Mouse (Mus musculus): ENCODE results near the gene Sirt5. TPM values are rescaled to one million over a fixed set of nuclear protein-coding genes. Genes with fewer than 3 reads are reported as not detected.

Sirt5 gene
- 23.1 and 32.1 TPM in 2 replicates for polyA plus RNA-seq (2012; ENCODE audit: insufficient read depth, insufficient read length, missing spikeins)

- peak within 1 kb of the TSS; percentile 67 for H3K27ac ChIP-seq (replicated peaks; ENCODE audit: low read depth, low read length)
- H3K4me1 ChIP-seq (ENCODE audit: control insufficient read depth, insufficient read depth, insufficient read length, low read length): no peaks in the 10 kb centered on the region
- H3K4me3 ChIP-seq (ENCODE audit: insufficient read depth, low read depth, low read length): peak within 1 kb of the TSS; percentile 93
Observed at GRCm38 (mm10) chr13:43364985-43365824, at the start of gene Sirt5. TSS of gene Sirt5 (plus strand) at chr13:43365496.

- Histone ChIP-seq H3K27ac (replicated peaks; ENCODE audit: low read depth, low read length) (peak overlapping the region; percentile 85), H3K4me3 (ENCODE audit: insufficient read depth, low read depth, low read length) (no peak overlapping the region), H3K4me1 (ENCODE audit: control insufficient read depth, insufficient read depth, insufficient read length, low read length) (peaks cover 5% of the 10 kb centered on the region)
Observed at GRCm38 (mm10) chr13:43317411-43317810, 47.9 kb upstream of the Sirt5 start.

DNA sequence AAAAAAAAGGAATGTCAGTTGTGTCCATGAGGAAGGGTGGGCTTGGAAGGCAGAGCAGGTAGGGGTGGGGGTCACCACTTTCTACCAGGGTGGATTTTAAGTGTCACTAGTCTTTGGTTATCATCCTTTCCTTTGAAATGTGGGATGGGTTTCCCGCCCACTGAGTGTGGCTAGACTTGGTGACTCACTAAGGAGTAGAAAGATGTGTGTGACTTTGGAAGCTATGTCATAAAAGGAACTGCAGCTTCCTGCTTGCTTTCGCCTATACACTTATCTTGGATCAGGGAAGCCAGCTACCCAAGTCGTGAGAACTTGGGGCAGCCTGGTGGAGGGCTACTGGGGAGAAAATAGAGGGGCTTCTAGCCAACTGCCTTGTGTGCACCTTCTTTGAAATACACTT is 45.9 kb upstream of the Sirt5 start:
- H3K27ac ChIP-seq (replicated peaks; ENCODE audit: low read depth, low read length): no peak overlapping the region
- H3K4me1 ChIP-seq (ENCODE audit: control insufficient read depth, insufficient read depth, insufficient read length, low read length): peaks cover 5% of the 10 kb centered on the region
- H3K4me3 ChIP-seq (ENCODE audit: insufficient read depth, low read depth, low read length): no peak overlapping the region

- Histone ChIP-seq H3K4me3 (ENCODE audit: insufficient read depth, low read depth, low read length) (no peak overlapping the region), H3K27ac (replicated peaks; ENCODE audit: low read depth, low read length) (no peak overlapping the region), H3K4me1 (ENCODE audit: control insufficient read depth, insufficient read depth, insufficient read length, low read length) (peaks cover 5% of the 10 kb centered on the region)
Observed at GRCm38 (mm10) chr13:43321492-43321891, 43.8 kb upstream of the Sirt5 start.

DNA sequence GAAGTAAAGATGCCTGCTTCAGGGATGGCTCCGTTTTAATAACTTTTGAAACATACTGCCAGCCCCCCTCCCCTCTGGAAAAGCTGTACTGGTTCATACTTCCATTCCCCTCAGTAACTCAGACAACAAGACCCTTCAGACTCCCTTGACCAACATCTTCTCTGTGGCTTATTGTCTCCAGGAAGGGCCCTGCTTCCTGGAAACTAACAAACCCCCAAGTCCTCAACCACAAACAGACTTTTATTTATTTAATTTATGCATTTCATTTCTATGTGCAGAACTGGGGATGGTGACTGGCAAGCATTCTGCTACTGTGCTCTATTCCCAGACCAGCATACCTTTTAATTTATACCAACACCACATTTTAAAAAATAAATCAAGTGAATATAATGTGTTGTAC is 39.9 kb upstream of the Sirt5 start:
- Histone ChIP-seq H3K4me1 (ENCODE audit: control insufficient read depth, insufficient read depth, insufficient read length, low read length) (no peaks in the 10 kb centered on the region), H3K4me3 (ENCODE audit: insufficient read depth, low read depth, low read length) (no peak overlapping the region), H3K27ac (replicated peaks; ENCODE audit: low read depth, low read length) (no peak overlapping the region)

- Histone ChIP-seq H3K27ac (replicated peaks; ENCODE audit: low read depth, low read length) (no peak overlapping the region), H3K4me3 (ENCODE audit: insufficient read depth, low read depth, low read length) (no peak overlapping the region), H3K4me1 (ENCODE audit: control insufficient read depth, insufficient read depth, insufficient read length, low read length) (no peaks in the 10 kb centered on the region)
Observed at GRCm38 (mm10) chr13:43331721-43332444, 33.4 kb upstream of the Sirt5 start.

DNA sequence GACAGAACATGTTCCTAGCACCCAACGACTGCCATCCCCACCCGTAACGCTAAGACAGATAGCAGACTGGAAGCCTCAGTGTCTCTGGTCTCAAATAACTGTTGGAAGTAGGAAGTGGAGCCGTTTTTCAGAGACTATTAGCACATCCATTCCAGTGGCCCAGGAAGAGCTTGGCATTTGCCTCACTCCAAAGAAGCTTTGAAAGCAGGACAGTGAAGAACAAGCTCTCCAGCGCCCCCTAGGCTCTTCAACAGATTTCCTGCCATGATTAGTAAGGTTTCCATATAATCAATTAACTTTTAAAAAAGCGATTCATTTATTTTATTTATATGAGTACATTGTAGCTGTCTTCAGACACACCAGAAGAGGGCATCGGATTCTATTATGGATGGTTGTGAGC is 32.7 kb upstream of the Sirt5 start:
- Histone ChIP-seq H3K4me1 (ENCODE audit: control insufficient read depth, insufficient read depth, insufficient read length, low read length) (no peaks in the 10 kb centered on the region), H3K4me3 (ENCODE audit: insufficient read depth, low read depth, low read length) (no peak overlapping the region), H3K27ac (replicated peaks; ENCODE audit: low read depth, low read length) (no peak overlapping the region)

GRCm38 (mm10) chr13:43336425-43337221 is 28.7 kb upstream of the Sirt5 start:
- no peak overlapping the region for H3K27ac ChIP-seq (replicated peaks; ENCODE audit: low read depth, low read length)
- H3K4me1 ChIP-seq (ENCODE audit: control insufficient read depth, insufficient read depth, insufficient read length, low read length): peaks cover 11% of the 10 kb centered on the region; the same call in 1 of the 2 replicates
- no peak overlapping the region for H3K4me3 ChIP-seq (ENCODE audit: insufficient read depth, low read depth, low read length)

DNA sequence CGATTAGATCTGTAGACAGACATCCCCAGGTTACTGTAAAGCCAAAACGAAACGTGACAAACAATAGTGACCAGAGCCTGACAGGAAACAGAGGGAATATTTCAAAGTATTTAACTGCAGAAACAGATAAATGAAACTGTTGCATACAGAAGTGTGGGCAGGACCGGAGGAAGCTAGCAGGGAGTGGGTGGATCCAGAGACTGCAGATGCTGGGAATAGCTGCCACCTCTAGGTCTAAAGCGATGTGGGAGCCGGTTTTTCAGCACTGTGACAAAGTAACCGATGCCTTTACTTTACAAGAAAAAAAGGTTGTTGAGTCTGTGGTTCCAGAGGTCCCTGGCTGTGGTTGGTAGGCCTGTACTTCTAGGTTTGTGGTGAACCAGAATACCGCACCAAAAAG is 27.3 kb upstream of the Sirt5 start:
- peaks cover 11% of the 10 kb centered on the region; the same call in 1 of the 2 replicates for H3K4me1 ChIP-seq (ENCODE audit: control insufficient read depth, insufficient read depth, insufficient read length, low read length)
- H3K4me3 ChIP-seq (ENCODE audit: insufficient read depth, low read depth, low read length): no peak overlapping the region
- no peak overlapping the region for H3K27ac ChIP-seq (replicated peaks; ENCODE audit: low read depth, low read length)

DNA sequence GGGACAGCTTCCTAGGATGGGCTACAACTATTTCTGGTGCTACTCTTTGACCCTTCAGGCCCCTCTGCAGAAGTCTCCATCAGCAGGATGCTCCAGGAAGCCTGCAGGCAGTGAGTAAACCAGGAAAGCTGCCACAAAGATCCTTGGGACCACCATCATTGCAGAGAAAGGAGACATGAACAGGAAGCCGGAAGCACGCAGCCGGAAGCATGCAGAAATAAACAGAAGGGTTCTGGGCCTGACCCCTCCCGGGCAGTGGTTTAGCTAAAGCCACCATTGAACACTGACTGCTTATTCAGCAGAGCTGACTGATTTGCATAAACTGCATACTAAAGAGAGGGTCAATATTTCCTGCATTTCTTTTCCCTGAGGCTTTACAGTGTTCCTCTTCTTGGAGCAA is 26.7 kb upstream of the Sirt5 start:
- Histone ChIP-seq H3K4me3 (ENCODE audit: insufficient read depth, low read depth, low read length) (no peak overlapping the region), H3K27ac (replicated peaks; ENCODE audit: low read depth, low read length) (no peak overlapping the region)

GRCm38 (mm10) chr13:43346825-43347224 is 18.5 kb upstream of the Sirt5 start:
- Histone ChIP-seq H3K4me1 (ENCODE audit: control insufficient read depth, insufficient read depth, insufficient read length, low read length) (peaks cover 7% of the 10 kb centered on the region), H3K27ac (replicated peaks; ENCODE audit: low read depth, low read length) (no peak overlapping the region; the same call in 1 of the 2 replicates), H3K4me3 (ENCODE audit: insufficient read depth, low read depth, low read length) (no peak overlapping the region)

More for the DNA sequence above, 26.7 kb upstream of the Sirt5 start:
- peaks cover 11% of the 10 kb centered on the region; the same call in 1 of the 2 replicates for H3K4me1 ChIP-seq (ENCODE audit: control insufficient read depth, insufficient read depth, insufficient read length, low read length)

DNA sequence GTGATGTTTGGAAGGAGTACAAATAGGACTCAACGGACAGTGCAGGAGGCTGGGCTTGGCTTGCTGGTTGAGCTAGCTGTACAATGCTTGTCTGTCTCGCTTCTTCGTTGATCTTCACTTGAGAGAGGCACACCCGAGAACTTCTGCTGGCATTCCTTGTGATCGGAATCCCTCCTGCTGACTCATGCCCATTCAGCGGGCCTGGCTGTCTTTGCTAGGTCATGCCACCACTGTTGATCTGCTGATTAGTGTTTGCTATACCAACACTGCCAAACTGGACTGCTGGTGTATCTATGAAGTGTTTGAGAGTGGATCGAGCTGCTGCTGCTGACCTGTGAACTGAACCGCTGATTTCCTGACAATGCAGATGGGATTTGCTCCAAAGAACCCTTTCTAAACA is 15.9 kb upstream of the Sirt5 start:
- H3K27ac ChIP-seq (replicated peaks; ENCODE audit: low read depth, low read length): no peak overlapping the region
- no peak overlapping the region for H3K4me3 ChIP-seq (ENCODE audit: insufficient read depth, low read depth, low read length)
- peaks cover 7% of the 10 kb centered on the region for H3K4me1 ChIP-seq (ENCODE audit: control insufficient read depth, insufficient read depth, insufficient read length, low read length)

- Histone ChIP-seq H3K4me3 (ENCODE audit: insufficient read depth, low read depth, low read length) (no peak overlapping the region), H3K4me1 (ENCODE audit: control insufficient read depth, insufficient read depth, insufficient read length, low read length) (peaks cover 7% of the 10 kb centered on the region), H3K27ac (replicated peaks; ENCODE audit: low read depth, low read length) (peak overlapping the region; percentile 35; the same call in 1 of the 2 replicates)
Observed at GRCm38 (mm10) chr13:43350489-43351169, 14.7 kb upstream of the Sirt5 start.

DNA sequence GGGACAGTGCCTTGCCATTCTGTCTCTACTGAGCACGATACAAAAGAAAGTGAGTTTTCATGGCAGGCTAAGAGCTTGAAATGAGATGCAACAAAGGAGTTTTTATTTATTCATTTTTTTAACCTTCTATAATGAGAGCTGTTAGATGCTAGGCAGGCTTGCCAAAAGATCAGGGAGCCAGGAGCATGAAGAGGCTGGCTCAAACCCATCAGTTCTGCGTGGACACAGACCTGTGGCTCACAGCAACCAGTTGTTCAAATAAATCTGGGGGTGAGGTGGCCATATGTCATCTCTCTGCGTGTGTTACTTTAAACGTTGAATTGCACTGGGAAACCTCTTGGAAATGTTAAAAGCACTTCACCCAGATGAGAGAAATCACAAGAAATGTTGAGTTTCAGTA is 11.9 kb upstream of the Sirt5 start:
- H3K4me3 ChIP-seq (ENCODE audit: insufficient read depth, low read depth, low read length): no peak overlapping the region
- no peak overlapping the region for H3K27ac ChIP-seq (replicated peaks; ENCODE audit: low read depth, low read length)
- peaks cover 3% of the 10 kb centered on the region; the same call in 1 of the 2 replicates for H3K4me1 ChIP-seq (ENCODE audit: control insufficient read depth, insufficient read depth, insufficient read length, low read length)
